Mouse (Mus musculus) limb, embryonic 11.5 days (tissue): ENCODE measurements around the gene Dnaja3. TPM values are rescaled to one million over a fixed set of nuclear protein-coding genes. Genes with fewer than 3 reads are reported as not detected.

Source experiments
- ATAC-seq: fragments of 200-750 bp; cut with Nextera tagmentation; 2 replicates; pipeline ENCODE4 v1.8.0; 2017; ENCODE audit warnings: low read depth; ENCODE audit not compliant: insufficient number of reproducible peaks, low FRiP score, low TSS enrichment
- DNase-seq: peaks from one replicate; pipeline ENCODE4 v3.0.0-alpha.2; 2015; ENCODE audit warnings: low spot score
- H3K27ac ChIP-seq: fragments of 300-500 bp; sonication (generic); replicated peaks from 2 replicates; pipeline ENCODE4 v1.5.1; 2014; ENCODE audit warnings: low read depth, mild to moderate bottlenecking, low read length
- H3K27me3 ChIP-seq: fragments of 300-500 bp; sonication (generic); 2 replicates; pipeline ENCODE4 v1.6.1; 2014; ENCODE audit warnings: mild to moderate bottlenecking, low read length, mixed read lengths; ENCODE audit not compliant: control insufficient read depth, insufficient read depth
- H3K36me3 ChIP-seq: fragments of 300-500 bp; sonication (generic); 2 replicates; pipeline ENCODE4 v1.6.1; 2014; ENCODE audit warnings: mild to moderate bottlenecking, low read length, moderate library complexity, mixed read lengths; ENCODE audit not compliant: control insufficient read depth, insufficient read depth
- H3K4me1 ChIP-seq: fragments of 300-500 bp; sonication (generic); 2 replicates; pipeline ENCODE4 v1.6.1; 2014; ENCODE audit warnings: low read length, mixed read lengths; ENCODE audit not compliant: control insufficient read depth, insufficient read depth
- H3K4me2 ChIP-seq: fragments of 300-500 bp; sonication (generic); 2 replicates; pipeline ENCODE4 v1.6.1; 2014; ENCODE audit warnings: low read depth, mild to moderate bottlenecking, moderate library complexity; ENCODE audit not compliant: severe bottlenecking
- H3K4me3 ChIP-seq: fragments of 300-500 bp; sonication (generic); 2 replicates; pipeline ENCODE4 v1.5.1; 2014; ENCODE audit warnings: low read depth, low read length
- H3K9ac ChIP-seq: fragments of 300-500 bp; sonication (generic); 2 replicates; pipeline ENCODE4 v1.6.1; 2014; ENCODE audit warnings: mild to moderate bottlenecking, low read length
- H3K9me3 ChIP-seq: fragments of 300-500 bp; sonication (generic); 2 replicates; pipeline ENCODE4 v1.6.1; 2016; ENCODE audit warnings: low read length; ENCODE audit not compliant: control insufficient read depth
- WGBS: fragments of 180-500 bp; shearing (Covaris S2); extraction: QIAGEN DNeasy Blood & Tissue Kit; methylation state at CpG from one replicate; pipeline ENCODE4 v1.1.7; 2014; 5-methylcytosine and 5-hydroxymethylcytosine counted together
- polyA plus RNA-seq: library from polyadenylated mRNA; unstranded; fragments of >200 nt; fragmentation: Nextera tagmentation; extraction: Ambion mirVana; gene quantifications from 2 replicates; pipeline ENCODE4 v1.2.1, GENCODE M21; 2014

The Dnaja3 gene
- polyA plus RNA-seq, 1 experiment from 2014 or later = 59.1 TPM

DNA sequence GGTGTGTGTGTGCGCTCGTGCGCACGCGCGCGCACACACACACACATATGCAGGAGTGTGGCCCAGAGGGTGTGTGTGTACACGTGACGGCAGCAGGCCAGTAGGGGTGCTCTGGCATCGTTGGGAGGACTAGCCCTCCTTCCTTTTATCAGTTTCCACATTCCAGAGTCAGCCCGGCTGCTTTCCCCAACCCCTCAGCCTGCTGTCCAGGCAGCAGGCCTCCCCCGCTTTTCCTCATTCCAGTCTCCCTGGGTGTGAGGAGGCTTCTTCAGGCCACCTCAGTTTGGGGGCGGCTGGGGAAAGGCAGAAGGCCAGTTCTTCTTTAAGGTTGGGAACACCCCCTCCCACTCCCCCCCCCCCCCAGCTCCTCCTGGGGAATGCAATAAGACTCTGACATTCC is 2.4 kb downstream of the Dnaja3 start:
- WGBS = 43% methylated on average over 13 of the region's 13 CpGs
- Histone ChIP-seq H3K4me1 (peaks cover 60% of the 10 kb centered on the region), H3K36me3 (peaks cover 7% of the 10 kb centered on the region), H3K9me3 (no peaks in the 10 kb centered on the region), H3K4me2 (peak overlapping the region; percentile 82), H3K9ac (peak overlapping the region; percentile 34; the same call in 1 of the 2 replicates), H3K27ac (peak overlapping the region; percentile 70), H3K4me3 (peak overlapping the region; percentile 20), H3K27me3 (no peaks in the 10 kb centered on the region)
- ATAC-seq (no peak), DNase-seq (peak; percentile 61)

DNA sequence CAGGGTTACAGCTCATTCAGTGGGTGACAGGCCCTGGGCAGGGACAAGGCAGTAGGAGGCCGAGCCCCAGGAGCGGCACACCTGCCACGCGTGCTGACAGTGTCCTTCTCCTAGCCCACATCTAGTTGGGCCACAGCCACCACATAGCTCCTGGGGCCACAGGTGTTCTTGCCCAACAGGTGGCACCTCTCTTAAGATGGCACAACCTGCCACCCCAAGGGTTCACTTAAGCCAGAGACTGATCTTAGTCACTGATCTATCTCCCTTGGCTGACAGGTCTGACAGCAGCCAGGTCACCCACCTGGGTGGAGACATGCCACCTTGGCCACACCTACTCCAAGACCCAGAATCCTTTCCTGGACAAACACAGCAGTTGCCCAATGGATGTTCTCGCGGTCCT is 3.1 kb downstream of the Dnaja3 start:
- ATAC-seq = no peak
- Histone ChIP-seq H3K27ac (no peak overlapping the region), H3K9ac (no peak overlapping the region), H3K4me2 (no peak overlapping the region), H3K4me1 (peaks cover 66% of the 10 kb centered on the region), H3K27me3 (no peaks in the 10 kb centered on the region), H3K9me3 (no peaks in the 10 kb centered on the region), H3K36me3 (peaks cover 7% of the 10 kb centered on the region), H3K4me3 (0 out of 2 replicates have a peak overlapping the region, but pooled peaks have one; percentile 20)
- WGBS = 78% methylated on average over 6 of the region's 6 CpGs
- DNase-seq = no peak

DNA sequence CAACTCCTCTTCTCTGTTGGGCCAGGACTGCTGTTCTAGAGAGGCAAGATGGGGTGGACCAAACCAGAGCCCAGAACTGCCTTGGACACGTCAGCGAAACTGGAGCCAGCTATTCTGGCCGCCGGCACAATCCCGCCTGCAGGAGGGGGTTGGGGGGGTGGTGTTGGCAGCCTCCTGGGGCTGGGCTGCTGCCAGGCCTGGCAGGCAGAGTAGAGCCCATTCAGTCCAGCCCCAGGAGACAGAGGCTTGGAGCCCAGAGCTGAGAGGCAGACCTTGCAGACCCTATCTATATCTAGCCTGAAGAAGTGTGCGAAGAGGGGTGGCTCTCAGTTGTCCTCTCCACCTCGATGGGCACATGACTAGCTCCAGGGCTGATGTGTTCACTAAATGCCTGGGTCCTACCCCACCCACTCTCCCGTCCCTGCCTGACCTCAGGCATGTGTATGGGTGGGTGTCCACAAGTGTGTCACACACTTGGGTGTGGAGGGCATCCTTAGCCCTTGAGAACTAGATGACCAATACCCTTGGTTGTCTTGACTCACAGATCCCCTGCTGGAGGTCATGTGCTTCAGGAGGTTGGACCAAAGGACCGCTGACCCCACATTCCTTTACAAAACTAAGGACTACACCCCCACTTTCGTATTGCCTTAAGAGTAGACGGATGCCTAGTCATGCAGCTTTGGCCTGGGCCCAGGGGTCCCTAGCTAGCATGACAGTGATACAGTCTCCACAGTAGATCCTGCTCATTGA is 4.1 kb downstream of the Dnaja3 start:
- peaks cover 13% of the 10 kb centered on the region for H3K36me3 ChIP-seq
- DNase-seq (no peak), ATAC-seq (no peak)
- H3K27ac ChIP-seq = no peak overlapping the region
- H3K4me3 ChIP-seq = no peak overlapping the region
- no peak overlapping the region for H3K9ac ChIP-seq
- 82% methylated on average over 11 of the region's 11 CpGs for WGBS
- H3K27me3 ChIP-seq = no peaks in the 10 kb centered on the region
- no peaks in the 10 kb centered on the region for H3K9me3 ChIP-seq
- peak overlapping the region; percentile 12; the same call in 1 of the 2 replicates for H3K4me2 ChIP-seq
- peaks cover 67% of the 10 kb centered on the region for H3K4me1 ChIP-seq

DNA sequence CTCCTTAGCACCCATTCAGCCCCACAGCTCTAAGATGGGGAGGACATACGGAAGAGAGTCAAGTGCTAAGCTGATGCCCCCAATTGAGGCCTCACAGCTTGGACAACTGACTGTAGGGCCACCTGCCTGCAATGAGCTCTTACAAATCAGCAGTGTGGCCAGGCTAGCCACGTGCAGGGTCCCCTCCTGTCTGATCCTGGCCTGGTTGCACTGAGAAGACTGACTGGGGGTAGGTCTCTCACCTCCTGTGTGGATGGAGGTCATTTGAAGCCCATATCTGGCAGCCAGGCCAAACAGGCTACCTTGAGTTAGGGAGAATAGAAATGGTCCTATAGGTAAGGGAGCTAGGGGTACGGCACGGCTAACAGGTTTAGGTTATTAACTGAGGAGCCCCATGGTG is 6.1 kb downstream of the Dnaja3 start:
- WGBS = 73% methylated on average over 4 of the region's 4 CpGs
- no peaks in the 10 kb centered on the region for H3K9me3 ChIP-seq
- ATAC-seq (no peak), DNase-seq (no peak)
- H3K27ac ChIP-seq = no peak overlapping the region; the same call in 1 of the 2 replicates
- H3K9ac ChIP-seq = no peak overlapping the region
- no peak overlapping the region for H3K4me3 ChIP-seq
- H3K4me1 ChIP-seq = peaks cover 77% of the 10 kb centered on the region
- peaks cover 25% of the 10 kb centered on the region for H3K36me3 ChIP-seq
- H3K27me3 ChIP-seq = no peaks in the 10 kb centered on the region
- H3K4me2 ChIP-seq = no peak overlapping the region

DNA sequence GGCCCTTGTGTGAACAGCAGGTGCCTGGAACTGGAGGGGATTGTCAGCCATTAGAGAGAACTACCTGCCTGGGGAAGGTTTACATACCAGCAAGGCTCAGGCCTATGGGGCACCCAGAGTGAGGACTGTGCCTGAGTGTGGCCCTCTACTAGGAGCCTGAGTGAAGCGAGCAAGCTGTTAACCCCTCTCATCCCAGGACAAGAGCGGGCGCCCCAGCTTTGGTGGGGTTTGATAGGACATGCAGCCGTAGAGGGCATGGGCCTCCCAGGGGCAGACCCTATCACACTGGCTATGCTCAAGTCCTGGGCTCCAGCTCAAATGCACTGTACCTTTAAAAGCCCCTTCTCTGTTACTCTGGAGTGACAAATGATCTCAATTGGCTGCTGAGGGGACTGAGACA is 7.0 kb downstream of the Dnaja3 start:
- H3K36me3 ChIP-seq = peaks cover 28% of the 10 kb centered on the region
- no peak for ATAC-seq

DNA sequence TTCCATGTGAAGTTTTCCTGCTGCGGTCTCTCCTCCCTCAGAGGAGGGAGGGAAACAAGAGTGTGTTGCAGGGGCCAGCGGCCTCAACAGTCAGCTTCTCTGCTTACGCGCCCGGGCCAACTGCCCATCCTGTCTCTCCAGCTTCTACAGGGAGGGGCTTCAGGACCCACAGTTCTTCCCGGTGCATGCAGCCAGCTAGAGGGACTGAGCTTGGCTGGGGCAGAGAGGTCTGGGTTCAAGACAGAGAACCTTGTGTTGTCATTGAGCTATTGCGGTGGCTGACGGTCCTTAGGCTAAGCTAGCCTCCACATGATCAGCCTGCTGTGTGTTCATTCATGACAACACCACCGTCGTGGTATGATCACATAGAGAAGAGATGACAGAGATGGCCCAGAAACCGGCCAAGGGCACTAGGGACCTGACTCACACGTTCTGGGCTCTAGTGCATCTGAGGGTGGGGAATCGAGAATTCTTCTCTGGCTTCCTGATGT is 7.9 kb downstream of the Dnaja3 start:
- Histone ChIP-seq H3K36me3 (peaks cover 28% of the 10 kb centered on the region), H3K27me3 (no peaks in the 10 kb centered on the region), H3K9me3 (no peaks in the 10 kb centered on the region), H3K4me2 (no peak overlapping the region; the same call in 1 of the 2 replicates), H3K4me3 (no peak overlapping the region), H3K27ac (no peak overlapping the region), H3K4me1 (peaks cover 78% of the 10 kb centered on the region), H3K9ac (peak overlapping the region; percentile 17; the same call in 1 of the 2 replicates)
- no peak for ATAC-seq
- no peak for DNase-seq
- WGBS = 78% methylated on average over 13 of the region's 13 CpGs

More for the DNA sequence above, 7.0 kb downstream of the Dnaja3 start:
- Histone ChIP-seq H3K9me3 (no peaks in the 10 kb centered on the region), H3K4me1 (peaks cover 78% of the 10 kb centered on the region), H3K27ac (peak overlapping the region; percentile 61), H3K27me3 (no peaks in the 10 kb centered on the region), H3K9ac (peak overlapping the region; percentile 9; the same call in 1 of the 2 replicates), H3K4me2 (no peak overlapping the region), H3K4me3 (no peak overlapping the region)
- DNase-seq = no peak
- 72% methylated on average over 4 of the region's 4 CpGs for WGBS

DNA sequence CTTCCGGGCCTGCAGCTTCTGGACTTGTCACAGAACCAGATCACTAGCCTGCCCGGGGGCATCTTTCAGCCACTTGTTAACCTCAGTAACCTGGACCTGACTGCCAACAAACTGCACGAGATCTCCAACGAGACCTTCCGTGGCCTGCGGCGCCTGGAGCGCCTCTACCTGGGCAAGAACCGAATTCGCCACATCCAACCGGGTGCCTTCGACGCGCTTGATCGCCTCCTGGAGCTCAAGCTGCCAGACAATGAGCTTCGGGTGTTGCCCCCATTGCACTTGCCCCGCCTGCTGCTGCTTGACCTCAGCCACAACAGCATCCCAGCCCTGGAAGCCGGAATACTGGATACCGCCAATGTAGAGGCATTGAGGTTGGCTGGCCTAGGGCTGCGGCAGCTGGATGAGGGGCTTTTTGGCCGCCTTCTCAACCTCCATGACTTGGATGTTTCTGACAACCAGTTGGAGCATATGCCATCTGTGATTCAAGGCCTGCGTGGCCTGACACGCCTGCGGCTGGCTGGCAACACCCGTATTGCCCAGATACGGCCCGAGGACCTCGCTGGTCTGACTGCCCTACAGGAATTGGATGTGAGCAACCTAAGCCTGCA is 8.7 kb downstream of the Dnaja3 start:
- peaks cover 28% of the 10 kb centered on the region for H3K36me3 ChIP-seq
- H3K27ac ChIP-seq = no peak overlapping the region
- no peak for DNase-seq

DNA sequence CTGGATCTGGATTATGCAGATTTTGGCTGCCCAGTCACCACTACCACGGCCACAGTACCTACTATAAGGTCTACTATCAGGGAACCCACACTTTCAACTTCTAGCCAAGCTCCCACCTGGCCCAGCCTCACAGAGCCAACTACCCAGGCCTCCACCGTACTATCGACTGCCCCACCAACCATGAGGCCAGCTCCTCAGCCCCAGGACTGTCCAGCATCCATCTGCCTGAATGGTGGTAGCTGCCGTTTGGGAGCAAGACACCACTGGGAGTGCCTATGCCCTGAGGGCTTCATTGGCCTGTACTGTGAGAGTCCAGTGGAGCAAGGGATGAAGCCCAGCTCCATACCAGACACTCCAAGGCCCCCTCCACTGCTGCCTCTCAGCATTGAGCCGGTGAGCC is 9.4 kb downstream of the Dnaja3 start:
- Histone ChIP-seq H3K9me3 (no peaks in the 10 kb centered on the region), H3K4me3 (no peak overlapping the region), H3K9ac (no peak overlapping the region), H3K27me3 (no peaks in the 10 kb centered on the region), H3K4me2 (no peak overlapping the region), H3K4me1 (peaks cover 81% of the 10 kb centered on the region), H3K36me3 (peaks cover 28% of the 10 kb centered on the region), H3K27ac (no peak overlapping the region)
- DNase-seq (no peak), ATAC-seq (no peak)
- WGBS = 77% methylated on average over 5 of the region's 5 CpGs

More for the DNA sequence above, 8.7 kb downstream of the Dnaja3 start:
- peaks cover 80% of the 10 kb centered on the region for H3K4me1 ChIP-seq
- H3K9me3 ChIP-seq = no peaks in the 10 kb centered on the region
- H3K9ac ChIP-seq = no peak overlapping the region
- H3K4me3 ChIP-seq = no peak overlapping the region
- 0 out of 2 replicates have a peak overlapping the region, but pooled peaks have one; percentile 2 for H3K4me2 ChIP-seq
- ATAC-seq = no peak
- WGBS = 91% methylated on average over 28 of the region's 28 CpGs
- H3K27me3 ChIP-seq = no peaks in the 10 kb centered on the region
